Mouse (Mus musculus): ENCODE results near the gene Rapgef2.
"Not testable (repeated sequence)": the region's sequence is repeated elsewhere in the genome, so short reads cannot be mapped to it uniquely, and the experiment has no call there.

The Rapgef2 gene

DNA sequence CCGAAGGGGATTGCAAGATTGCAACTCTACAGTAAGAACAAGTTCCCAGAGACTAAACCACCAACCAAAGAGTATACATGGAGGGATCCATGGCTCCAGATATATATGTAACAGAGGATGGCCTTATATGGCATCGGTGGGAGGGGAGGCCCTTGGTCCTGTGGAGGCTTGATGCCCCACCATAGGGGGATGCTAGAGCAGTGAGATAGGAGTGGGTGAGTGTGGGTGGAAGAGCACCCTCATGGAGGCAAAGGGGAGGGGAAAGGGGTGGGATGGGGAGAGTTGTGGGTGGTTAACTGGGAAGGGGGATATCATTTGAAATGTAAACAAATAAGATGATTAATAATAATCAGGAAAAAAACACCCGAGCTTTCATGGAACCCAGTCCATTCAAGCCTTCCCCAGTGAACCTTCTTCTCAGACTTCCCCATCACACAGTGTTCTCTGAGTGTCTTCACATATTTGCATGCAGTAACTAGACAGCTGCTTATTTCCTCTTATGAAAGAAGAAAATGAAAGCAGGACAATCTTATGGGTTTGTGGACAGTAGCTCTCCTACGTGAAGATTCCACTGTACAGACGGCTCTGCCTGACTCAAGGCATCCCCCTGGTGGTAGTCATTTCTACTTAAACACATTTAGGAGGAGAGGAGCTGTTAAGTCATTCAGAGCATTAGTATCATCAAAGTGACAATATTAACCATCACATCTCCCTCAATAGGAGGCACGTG, 89.4 kb downstream of the Rapgef2 start:
- DNase-seq, result peak; percentile 49

- no peak for DNase-seq
These were observed 91.0 kb downstream of the Rapgef2 start for GRCm38 (mm10) chr3:79195280-79195679.

GRCm38 (mm10) chr3:79194111-79194793, 92.1 kb downstream of the Rapgef2 start:
- DNase-seq, result no peak

DNA sequence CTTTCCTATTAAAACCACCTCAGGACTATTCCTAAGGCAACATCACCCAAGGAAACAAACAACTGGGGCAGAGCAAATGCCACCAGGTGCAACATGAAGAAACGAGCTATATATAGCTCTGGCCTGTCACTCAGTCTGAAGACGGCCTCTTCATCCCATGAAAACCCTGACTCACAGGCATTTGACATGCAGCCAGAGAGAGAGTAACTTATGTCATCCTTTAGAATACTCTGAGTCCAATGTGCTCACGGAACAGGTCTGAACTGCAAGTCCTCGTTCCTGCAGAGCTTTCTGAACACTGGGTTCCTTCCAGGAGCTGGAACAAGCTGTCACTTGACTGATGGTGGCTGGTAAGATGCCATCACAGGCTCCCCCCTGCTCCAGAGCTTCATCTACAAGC, 93.3 kb downstream of the Rapgef2 start:
- peak; percentile 69 for DNase-seq

DNA sequence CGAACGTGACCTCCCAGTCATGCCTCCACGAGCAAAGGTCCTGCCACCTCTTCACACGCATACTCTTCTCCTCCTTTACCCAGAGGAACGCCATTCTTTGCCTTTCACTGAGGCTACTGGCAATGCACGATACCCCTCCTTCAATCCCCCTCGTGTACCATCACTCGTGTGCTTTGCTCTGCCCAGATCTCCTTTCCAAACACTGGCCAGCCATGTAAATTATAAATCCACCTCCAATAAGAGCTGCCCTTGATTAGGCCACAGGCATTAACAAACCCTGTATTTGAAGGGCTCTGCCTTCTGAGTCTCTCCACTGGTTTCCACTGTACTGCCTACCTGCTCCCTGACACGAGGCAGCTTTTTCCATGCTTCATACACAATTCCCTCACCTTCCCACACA, 94.3 kb downstream of the Rapgef2 start:
- no peak for DNase-seq

GRCm38 (mm10) chr3:79191471-79191870, 94.8 kb downstream of the Rapgef2 start:
- DNase-seq, result no peak

GRCm38 (mm10) chr3:79190377-79190776, 95.9 kb downstream of the Rapgef2 start:
- no peak for DNase-seq

GRCm38 (mm10) chr3:79187912-79188311, 98.4 kb downstream of the Rapgef2 start:
- DNase-seq, result no peak

- no peak for DNase-seq
These were observed 104.0 kb downstream of the Rapgef2 start for GRCm38 (mm10) chr3:79182290-79182689.

- DNase-seq, result no peak
These were observed 104.9 kb downstream of the Rapgef2 start for GRCm38 (mm10) chr3:79181248-79181991.

DNA sequence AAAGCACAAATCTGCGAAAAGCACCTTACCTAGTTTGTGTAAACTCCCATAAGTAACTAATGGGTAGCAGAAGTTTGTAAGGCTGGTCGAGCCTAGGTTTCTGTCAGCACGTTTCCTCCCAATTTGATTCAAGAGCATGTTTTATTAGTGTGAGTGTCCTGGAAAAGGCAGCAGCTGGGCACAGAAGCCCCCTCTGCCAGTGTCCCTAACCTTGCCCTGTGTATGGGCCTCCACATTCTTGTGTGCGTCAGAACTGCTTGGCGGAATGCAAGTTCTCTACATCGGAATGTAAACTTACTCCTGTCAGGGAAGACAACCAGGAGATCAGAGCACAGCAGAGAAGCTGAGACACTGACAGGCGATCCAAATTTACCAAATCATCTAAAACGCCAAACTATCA, 106.2 kb downstream of the Rapgef2 start:
- no peak for DNase-seq

DNA sequence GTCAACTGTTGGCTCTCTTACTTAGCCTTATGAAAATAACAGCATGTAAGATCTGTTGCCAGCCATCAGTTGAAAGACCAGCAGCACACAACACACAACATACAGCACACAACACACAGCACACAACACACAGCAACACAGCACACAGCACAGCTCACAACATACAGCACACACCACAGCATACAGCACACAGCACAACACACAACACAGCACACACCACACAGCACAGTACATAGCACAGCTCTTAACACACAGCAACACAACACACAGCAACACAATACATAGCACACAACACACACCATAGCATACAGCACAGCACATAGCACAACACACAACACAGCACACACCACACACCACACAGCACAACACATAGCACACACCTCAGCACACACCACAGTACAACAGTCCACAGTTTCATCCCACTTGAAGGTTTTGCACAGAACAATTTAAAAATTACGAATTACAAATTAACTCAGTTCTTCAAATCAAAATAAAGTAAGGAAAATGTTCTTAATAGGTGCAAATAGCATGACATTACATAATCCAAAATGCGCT, 106.7 kb downstream of the Rapgef2 start:
- DNase-seq, result no peak

GRCm38 (mm10) chr3:79178708-79179107, 107.6 kb downstream of the Rapgef2 start:
- no peak for DNase-seq

DNA sequence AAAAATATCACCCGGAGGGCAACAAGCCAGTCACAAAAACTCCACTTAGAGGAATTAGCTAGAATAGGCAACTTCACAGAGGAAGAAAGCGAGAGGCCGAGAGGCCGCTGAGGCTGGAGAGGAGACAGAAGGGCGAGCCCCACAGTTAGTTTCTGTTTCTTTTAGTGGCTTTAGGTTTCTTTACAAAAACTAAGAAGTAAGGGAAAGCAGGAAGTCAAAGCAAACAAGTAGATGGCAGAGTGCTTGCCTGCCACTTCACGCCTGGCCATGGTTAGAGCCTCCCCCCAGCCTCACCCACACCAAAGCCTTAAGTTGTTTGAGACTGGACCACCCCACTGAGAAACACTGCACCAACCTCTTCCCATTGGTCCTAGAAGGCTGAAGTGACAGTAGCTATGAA, 108.2 kb downstream of the Rapgef2 start:
- DNase-seq, result no peak

DNA sequence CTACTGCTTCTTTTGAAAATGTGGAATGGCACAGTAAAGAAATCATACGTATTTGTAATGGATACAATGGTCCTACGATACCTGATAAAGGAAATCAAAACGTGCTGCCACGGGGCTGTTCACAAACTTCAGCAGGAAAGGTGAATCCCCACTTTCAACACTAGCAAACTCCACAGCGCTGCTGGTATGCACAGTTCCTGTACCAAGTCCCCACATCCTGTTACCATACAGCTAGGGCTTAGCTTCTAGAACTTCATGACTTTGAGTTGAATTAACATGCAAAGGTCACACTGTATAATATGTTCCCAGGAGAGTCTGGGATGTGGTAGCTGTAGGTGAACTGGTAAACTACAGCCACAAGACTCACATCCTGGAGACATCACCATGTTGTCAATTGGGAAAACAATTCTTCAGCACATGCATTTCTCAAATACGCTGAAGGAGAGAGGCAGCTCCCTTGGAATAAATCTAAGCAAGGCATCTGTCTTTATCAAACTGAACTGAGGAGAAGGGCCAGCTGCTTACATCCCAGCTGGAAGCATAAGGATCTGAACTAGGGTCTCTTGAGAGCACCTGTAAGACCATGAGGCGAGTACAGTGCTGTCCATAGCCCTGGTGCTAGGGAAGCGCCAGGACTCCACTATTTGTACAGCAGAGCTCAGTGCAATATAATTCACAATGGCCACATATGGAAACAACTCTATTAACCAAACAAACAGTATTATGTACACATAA, 109.0 kb downstream of the Rapgef2 start:
- DNase-seq, result no peak

- DNase-seq, result no peak
These were observed 112.1 kb downstream of the Rapgef2 start for GRCm38 (mm10) chr3:79174168-79174567.

DNA sequence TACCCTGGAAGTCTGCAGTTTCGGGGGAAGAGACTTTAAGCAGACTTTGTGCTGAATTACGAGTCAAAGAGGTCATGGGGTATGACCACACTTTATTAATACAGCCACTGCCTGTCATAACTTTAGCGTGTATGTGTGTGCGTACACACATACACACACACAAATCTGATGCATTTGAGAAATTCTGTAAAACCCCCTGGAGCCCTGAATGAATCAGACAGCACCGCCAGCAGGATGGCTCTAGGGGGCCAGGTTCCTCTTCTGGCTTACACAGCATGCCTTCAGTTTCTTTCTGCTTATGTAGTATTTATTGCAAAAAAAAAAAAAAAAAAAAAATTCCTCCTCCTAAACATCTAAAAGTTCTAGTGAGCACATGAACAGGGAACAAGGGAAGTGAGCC, 113.0 kb downstream of the Rapgef2 start:
- no peak for DNase-seq

DNA sequence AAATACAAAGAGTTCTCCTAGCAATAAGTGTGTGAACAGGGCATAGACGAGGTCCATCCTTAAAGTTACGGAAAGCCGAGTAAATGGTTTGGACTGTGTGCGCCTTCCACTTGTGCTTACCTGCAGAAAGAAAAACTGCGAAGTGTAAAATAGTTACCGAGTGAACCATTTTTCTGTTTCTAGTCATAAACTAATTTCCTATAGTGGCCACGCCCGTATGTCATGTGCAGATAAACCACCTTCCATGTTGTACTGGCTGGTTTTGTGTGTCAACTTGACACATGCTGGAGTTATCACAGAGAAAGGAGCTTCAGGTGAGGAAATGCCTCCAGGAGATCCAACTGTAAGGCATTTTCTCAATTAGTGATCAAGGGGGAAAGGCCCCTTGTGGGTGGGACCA, 115.2 kb downstream of the Rapgef2 start:
- DNase-seq, result not testable (repeated sequence)

- no peak for DNase-seq
These were observed 118.0 kb downstream of the Rapgef2 start for GRCm38 (mm10) chr3:79168168-79168827.

GRCm38 (mm10) chr3:79167586-79167985, 118.7 kb downstream of the Rapgef2 start:
- no peak for DNase-seq

GRCm38 (mm10) chr3:79161834-79162401, 124.4 kb downstream of the Rapgef2 start:
- DNase-seq, result no peak

Measured in cerebellum, adult 11 months (tissue).